Mouse (Mus musculus): ENCODE data around the gene Rpl13.

- no peak for TF ChIP-seq CTCF (IDR thresholded peaks at IDR 0.05 in 2 of 3, conservative IDR thresholded peaks at IDR 0.05 in 1 of 3; ENCODE audit: control insufficient read depth in 1 of 3, insufficient read depth in 1 of 3, low read depth in 2 of 3, low read length in 3 of 3, poor library complexity in 1 of 3, severe bottlenecking in 1 of 3)
- TF ChIP-seq ELF1 (IDR thresholded peaks at IDR 0.05; ENCODE audit: low read depth, low read length) = no peak
- TF ChIP-seq MAX (IDR thresholded peaks at IDR 0.05; ENCODE audit: low read length) = no peak
- TF ChIP-seq GATA1 (IDR thresholded peaks at IDR 0.05; ENCODE audit: low read depth, low read length) = no peak
- TF ChIP-seq RCOR1 (IDR thresholded peaks at IDR 0.05; ENCODE audit: low read depth, low read length) = no peak
Measured at GRCm38 (mm10) chr8:123135806-123136205, 33.7 kb downstream of the Rpl13 start.

Measured in MEL (cell line).